Mouse (Mus musculus) adrenal gland, adult 8-10 months (tissue): Measurements from ENCODE around the gene Chd3. TPM values are rescaled to one million over a fixed set of nuclear protein-coding genes. Genes with fewer than 3 reads are reported as not detected.

Experiments used
- DNase-seq: peaks from one replicate; pipeline ENCODE4 v3.0.0; 2022
- total RNA-seq, 4 experiments: library from RNA; stranded (reverse); gene quantifications; 2 replicates each; pipeline ENCODE4 v1.2.4; 2022

The Chd3 gene
- total RNA-seq, 4 experiments from 2014 or later = 89.8 to 169 (median 115) TPM

DNA sequence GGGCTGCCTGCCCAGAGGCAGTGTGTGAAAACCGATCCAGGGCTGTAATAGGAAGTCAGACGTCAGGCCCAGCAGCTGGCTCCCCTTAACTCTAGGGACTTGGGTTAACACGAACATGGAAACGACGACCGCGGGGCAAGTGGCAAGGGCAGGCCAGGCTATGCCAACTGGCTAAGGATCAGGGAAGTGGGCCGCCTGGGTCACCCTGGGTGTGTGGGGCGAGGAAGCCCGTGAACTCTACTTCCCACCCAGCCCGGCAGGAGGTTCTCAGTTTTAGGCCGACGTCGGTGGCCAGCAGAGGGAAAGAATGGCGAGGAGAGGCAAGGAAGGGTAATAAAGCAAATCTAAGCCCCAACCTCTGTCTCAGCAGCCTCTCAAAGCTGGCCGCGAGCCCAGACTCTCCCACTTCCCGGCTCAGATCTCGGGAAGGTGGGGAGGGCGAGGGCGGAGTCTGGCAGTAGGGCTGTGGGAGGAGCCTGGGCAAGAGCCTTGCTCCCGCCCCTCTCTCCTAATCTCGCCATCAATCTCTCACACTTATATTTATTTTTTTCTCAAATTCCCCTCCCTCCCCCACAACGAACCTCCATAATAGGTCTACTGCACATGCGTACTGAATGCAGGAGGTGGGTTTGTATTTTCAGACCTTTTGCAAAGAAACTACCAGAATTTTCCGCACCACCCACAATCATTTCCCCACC lies 2.9 kb downstream of the Chd3 start:
- peak; percentile 94 for DNase-seq

DNA sequence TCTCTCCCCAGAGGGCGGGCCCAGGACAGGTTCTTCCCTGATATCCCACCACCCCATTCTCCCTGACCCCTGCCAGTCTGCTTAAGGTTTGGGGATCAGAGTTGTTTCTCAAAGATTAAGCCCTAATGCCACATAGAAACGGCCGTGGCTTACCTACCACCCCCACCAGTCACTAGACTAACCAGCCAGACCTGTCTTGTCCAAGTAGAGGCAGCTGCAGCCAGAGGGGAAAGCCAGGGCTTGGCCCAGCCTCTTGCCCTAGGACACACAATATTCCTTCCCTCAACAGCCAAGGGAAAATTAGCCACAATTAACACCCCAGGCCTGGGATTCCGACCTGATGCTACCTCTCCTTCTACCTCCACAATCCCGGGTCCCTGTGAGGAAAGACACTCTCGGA lies 3.5 kb downstream of the Chd3 start:
- DNase-seq = no peak

DNA sequence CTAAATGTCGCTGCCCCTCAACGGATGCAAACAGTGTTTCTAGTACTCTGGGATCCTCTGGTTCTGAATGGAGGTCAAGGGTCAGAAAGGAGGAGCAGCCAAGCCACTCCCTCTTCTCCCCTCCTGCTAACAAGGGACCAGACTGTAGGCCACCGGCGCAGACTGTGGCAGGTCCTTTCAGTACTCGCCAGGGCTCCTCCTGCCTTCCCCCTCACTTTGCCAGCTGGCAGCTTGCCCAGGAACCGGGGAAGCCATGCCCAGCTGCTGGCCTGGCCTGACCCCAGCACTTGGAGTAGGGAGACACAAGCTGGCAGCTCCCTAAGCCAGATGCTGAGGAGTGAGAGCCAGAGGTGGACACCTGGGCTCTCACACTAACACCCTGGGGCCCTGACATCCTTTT lies 4.3 kb downstream of the Chd3 start:
- peak; percentile 94 for DNase-seq

DNA sequence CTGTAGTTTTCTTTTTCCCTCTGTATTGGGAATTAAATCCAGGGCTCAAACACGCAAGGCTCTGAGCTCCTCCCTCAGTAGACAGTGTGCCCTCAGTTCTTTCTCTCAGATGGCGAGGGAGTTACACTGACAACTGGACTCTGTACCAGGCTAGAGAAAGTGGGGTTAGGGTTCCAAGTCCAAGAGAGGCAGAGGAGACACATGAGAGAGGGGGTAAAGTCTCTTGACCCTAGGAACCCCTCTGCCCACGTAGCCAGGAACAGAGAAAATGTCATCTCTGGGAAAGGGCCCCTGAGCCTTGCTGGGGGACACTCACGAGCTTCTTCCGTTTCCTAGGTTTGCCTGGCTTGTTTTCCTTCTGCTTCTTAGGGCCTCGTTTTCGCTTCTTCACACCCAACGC lies 4.8 kb downstream of the Chd3 start:
- DNase-seq = no peak

DNA sequence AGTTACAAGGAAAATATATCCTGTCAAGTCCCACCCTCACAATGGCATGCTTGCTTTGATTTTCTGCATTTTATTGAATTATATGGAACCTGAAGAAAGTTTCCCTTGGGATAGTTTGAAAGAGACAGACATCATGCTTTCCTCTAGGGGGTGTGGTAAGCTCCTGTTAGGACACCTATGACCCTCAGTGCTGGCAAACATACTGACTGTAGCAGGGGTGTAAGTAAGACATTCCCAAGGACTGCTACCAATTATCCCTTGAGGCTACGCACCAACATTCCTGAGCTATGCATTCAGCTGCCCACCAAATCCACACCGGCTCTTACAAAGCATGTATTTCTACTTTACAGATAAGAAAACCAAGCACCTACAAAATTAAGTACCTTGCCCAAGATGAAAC lies 6.7 kb downstream of the Chd3 start:
- DNase-seq = no peak

DNA sequence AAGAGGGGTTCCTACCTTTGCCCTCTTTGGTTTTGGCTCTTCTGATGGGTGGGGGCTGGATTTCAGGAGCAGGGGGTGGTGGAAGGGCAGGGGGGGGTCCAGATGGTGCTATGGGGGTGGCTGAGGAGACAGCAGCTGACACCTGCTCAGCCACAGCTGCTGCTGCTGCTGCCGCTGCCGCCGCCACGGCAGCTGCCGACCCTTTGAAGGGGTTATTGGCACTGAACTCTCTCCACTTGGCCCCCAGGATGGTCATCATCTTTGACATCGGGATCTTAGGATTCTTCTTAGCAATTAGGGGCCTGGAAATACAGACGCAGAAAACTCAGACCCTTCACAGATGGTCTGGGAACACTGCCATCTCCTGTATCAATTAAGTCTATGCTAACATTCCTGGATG lies 7.2 kb downstream of the Chd3 start:
- DNase-seq = no peak

DNA sequence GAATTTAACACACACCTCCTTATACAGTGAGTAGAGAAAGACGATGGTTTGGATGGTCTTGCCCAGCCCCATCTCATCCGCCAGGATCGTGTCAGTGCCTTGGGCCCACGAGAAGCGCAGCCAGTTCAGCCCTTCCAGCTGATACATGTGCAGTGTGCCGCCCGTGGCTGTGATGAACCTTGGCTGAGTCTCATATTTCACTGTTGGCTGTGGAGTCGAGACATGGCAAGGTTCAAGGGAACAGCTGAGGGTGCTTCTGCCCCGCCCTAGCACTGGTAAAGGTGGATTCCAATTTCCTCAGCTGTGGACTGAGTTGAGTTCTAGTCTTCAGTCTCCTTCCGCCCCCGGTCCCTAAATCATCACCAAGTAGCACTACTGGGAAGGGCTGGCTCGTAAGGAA lies 11.5 kb downstream of the Chd3 start:
- DNase-seq = no peak

DNA sequence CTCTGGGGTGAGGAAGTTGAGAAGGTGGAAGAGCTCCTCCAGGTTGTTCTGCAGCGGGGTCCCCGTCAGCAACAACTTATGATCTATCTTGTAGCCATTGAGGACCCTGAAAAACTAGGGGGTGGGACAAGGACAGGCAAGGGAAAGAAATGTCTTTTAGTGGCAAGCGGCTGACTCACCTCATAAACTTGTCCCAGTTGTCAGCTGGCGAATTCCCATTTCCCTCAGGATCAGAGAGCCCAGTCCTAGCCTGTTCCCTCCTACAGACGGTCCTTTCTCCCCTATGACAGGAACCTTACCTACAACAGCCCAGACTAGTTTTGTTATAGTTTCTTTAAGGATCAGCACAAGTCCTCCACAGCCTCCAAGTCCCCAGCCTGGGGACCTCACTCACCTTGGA lies 12.7 kb downstream of the Chd3 start:
- no peak for DNase-seq

DNA sequence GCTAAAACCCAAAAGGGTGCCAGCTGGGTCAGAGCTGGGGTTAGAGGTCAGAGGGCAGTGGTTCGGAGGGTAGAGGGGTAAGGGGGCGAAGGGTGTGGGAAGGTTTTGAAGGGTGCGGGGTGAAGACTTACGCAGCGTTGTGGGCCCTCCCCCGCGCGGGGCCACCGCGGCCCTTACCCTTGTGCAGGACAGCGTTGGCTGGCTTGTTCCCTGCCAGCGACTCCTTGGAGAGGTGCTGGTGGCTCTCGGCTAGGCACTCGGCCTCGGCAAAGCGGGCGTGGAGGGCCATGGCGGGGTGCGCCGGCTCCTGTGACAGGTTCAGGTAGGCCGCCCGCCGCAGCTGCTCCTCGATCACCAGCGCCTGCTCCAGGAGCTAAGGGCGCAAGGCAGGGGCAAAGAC lies 22.8 kb downstream of the Chd3 start:
- no peak for DNase-seq

DNA sequence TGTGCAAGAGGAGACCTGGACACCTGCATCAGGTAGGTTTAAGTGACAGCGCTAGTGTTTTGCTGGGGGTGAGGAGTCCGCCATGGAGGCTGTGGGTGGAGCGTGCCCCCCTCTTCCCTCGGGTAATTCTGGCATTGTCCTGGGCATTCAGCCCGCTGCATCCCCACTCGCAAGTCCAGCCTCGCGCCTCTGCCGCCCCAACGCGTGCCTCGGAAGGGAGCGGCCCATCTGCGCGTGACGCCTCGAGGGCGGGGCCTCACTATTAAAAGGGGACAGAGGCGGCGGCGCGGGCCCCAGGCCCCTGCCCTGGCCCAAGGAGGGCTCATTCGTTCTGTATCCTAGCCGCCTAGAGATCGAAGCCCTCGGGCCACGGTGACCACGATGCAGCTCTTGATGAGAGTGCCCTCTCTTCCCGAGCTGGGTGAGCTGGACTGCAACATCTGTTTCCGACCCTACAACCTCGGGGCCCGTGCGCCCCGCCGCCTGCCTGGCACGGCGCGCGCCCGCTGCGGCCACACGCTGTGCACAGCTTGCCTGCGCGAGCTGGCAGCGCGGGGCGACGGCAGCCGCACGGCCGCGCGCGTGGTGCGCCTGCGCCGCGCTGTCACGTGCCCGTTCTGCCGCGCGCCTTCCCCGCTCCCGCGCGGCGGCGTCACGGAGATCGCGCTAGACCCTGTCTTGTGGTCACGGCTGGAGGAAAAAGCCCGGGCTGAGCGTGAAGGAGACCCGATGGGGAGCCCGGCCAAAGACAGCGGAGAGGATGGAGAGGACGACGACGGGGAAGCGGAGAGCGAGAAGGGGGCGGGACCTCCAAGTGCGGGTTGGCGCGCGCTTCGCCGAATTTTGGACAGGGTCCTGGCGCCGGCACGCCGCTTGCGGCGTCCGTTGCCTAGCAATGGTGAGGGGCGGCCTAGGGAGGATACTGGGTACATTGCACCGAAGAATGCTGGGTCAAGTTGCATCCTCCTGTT lies 28.8 kb downstream of the Chd3 start, which contains the start of gene Rnf227:
Gene Rnf227 (plus strand): TSS at position 301 of the 971 bp plus-strand sequence.
- no peak for DNase-seq

DNA sequence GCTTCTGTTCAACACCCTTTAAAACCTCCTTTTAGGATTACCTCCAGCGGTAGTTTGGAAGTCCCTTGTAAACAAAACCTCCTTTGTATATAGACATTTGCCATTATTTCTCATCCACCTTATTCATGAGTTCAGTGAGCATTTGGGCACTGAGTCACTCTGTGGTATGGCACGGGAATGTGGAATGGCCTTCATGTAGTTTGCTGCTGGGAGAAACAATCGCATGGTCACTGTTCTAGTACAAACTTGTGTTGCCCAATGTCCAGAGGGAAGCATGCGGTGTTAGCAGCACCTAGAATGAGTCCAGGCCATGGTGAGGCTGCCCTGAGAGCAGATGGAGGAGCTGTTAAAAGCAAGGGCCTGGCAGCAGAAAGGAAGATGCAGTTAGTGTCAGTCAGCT lies 34.4 kb downstream of the Chd3 start:
- no peak for DNase-seq

DNA sequence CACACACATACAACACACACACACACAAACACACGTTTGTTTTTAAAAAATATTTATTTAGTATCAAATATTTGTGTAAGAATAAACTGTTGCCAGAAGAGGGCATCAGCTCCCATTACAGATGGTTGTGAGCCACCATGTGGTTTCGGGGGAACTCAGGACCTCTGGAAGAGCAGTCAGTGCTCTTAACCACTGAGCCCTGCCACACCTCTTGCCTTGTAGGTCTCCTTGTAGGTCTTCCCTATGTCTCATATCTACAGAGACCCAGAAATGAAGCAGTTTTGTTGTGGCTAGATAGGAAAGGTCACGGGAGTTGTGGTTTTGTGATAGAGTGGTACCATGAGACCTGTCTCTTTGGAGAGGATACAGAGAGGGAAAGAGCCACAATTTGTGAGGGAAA lies 35.3 kb downstream of the Chd3 start:
- no peak for DNase-seq

DNA sequence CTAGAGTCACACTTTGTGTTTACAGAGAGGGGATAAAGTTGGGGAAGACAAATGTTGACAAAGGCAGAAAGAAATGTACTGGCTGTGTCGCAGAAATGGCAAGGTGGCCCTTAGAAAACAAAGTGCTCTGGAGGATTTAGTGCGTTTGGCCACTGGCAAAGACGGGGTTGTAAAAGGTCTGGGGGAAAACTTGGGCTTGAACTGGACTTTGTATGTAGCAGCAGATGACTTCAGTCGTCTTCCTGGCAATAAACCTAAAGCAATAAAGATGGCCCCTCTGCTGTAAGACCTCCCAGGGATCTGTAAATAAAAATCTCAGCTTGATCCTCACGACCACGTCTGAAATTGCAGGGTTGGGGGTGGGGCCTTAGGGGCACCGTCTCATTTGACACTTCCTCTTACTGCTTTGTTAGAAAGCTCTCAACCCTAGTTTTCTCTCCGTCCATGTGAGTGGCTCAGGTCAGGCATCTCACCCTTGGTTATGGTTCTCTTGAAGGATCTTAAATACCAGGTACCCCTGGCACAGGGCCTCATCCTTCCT lies 36.4 kb downstream of the Chd3 start:
- DNase-seq = no peak

DNA sequence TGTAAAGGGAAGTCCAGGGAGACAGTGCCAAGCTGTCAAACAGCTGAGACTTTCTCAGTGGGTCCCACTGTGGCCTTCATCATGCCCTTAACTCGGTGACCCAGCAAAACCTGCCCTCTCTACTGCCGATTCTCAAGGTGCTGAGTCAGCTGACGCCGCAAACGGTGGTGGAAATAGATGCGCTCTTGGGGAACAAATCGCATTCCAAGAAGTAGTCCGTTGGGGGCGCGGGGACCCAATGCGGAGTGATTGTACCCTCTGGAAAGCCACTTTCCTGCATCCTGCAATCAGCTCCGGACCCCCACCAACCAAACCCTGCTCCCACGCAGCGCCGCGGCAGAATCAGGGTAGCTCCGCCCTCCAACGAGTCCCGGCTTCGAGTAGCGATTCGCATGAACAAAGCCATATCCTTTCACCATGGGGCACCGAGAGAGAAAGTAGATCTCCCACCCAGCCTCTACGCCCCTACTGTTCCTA lies 37.2 kb downstream of the Chd3 start:
- peak; percentile 67 for DNase-seq

DNA sequence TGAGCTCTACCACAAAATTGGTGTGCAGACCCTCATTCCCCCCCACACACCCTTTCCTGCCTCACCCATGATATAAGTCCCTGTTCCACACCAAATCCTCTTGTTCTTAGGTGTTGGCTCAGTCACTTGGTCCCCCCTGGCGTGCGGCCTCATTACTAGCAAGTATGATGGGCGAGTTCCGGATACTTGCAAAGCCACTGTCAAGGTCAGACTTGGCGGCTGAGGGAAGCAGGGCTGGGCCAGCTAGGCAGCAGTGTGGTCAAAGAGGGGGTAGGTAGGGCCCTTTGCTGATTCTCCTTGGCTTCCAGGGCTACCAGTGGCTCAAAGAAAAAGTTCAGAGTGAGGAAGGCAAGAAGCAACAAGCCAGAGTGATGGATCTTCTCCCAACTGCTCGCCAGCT lies 38.1 kb downstream of the Chd3 start:
- DNase-seq = no peak

DNA sequence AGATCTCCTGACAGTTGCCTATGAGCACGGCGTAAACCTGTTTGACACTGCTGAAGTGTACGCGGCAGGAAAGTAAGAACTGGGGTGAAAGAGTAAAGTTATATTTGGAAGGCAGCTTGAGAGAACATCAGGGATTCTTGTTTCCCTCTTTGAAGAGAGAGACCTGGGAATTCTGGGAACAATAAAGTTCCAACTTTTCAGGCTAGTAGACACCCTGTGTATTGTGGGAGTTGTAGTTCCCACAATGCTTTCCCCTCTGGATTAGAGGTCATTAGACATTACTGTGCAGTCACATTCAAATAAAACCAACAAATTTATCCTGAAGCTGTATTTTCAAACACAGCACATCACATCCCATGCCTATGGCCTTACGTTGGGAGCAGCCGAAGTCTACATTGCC lies 40.7 kb downstream of the Chd3 start:
- DNase-seq = no peak

DNA sequence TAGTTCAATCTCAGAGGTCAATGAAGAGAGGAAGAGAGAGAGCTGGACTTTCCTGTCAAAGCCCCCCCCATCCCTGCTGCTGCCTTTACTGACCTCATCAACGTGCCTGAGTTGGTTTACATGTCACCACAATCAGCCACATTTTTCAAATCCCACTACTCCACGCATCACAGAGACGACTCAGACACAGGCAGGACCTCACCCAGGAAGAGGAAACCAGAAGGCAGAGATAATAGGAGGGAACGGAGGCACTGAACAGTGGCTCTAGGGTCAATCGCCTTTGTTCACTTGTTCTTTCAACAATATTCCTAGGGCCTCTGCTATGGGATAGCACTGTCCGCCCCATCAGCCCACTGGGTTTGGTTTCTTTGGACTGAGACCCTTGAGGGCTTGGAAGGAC lies 41.6 kb downstream of the Chd3 start:
- DNase-seq = no peak

DNA sequence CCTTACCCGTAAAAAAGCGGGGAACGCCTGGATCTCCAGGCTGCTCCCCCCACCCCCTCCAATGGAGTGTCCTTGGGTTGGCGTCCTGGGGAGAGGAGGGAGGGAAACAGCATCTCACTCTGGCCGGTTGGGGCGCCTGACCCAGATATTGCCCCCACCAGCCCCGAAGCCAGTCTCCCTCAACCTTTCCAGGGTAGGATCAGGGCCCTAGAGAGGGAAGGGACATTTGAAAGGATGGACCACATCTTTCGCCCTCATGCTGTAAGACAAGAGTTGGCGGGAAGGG lies 42.1 kb downstream of the Chd3 start:
- DNase-seq = no peak

DNA sequence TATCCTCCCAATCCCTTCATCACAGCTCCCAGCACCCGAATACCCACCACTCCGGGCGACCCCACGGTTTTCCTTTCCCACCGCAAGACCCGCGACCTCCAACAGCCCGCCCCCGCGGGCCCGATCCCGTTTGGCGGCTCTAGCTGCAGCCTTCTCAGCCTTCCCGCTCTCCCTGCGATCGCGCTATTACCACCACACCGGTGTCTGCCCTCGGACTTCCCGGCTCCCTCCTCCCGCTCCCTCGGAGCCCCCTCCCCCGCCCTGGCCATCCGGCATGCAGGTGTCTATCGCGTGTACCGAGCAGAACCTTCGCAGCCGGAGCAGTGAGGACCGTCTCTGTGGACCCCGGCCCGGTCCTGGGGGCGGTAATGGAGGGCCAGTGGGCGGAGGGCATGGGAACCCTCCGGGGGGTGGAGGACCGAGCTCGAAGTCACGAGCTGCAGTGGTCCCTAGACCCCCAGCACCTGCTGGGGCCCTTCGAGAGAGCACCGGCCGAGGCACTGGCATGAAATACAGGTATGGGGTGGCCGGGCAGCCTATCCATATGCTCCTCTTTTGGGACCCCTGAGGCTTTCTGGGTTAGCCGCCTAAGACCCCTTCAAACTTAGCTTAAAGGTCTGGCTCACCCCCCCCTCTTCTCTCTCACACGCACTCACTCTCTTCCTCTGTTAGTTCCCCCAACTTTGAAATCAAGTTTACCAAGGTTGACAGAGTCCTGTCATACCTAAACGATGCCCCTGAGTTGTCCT lies 42.6 kb downstream of the Chd3 start:
- no peak for DNase-seq

DNA sequence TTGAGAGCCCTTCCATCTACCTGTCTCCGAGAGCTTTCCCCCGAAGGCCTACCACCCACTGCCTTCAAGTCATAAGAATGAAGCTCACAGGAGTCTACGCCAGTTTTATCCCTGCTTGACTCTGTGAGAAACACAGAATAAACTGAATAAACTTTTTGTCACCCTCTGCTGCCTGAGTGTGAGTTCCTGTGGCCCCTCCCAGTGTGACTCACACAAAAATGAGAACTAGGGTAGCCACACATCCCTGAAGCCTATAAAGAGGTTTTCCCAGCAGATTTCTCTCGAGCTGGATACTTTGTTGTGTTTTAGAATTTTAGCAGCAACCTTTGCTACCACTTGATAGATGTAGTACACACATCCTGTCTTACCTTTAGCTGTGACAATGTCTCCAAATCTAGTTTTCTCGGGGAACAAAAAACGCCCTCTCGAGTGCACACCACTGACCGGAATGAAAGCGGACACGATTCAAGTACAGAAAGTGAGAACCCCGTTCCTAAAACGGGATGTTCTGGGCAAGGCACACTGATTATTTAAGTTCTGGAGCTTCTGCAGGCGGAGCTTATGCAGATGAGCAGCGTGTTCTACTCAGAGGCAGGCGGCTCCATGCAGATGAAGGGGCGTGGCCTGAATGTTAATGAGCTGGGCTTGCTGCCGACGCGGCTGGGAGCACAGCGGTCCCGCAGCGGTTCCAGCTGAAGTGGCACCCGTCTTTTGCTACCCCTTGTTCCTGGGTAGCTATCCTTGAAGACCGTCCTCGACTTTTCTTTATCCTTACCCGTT lies 43.4 kb downstream of the Chd3 start, which contains the start of gene Kcnab3:
Gene Kcnab3 (plus strand): TSS at position 631 of the 780 bp plus-strand sequence.
- DNase-seq = peak; percentile 83

DNA sequence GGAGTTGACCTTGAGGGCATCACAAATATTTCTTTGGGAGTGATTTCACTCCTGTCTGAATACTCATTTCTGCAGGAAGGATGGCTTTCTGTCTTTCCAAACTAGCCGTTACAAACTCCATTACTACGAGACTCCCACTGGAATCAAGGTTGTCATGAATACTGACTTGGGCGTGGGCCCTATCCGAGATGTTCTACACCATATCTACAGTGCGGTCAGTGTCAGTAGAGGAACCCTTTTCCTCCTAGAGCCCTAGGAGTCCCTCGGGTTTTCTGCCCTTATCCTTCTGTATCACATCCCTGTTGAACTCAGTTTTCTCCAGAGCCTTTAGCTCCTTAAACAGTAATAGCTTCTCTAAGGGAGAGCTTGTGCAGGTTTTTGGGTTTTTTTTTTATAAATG lies 44.5 kb downstream of the Chd3 start:
- no peak for DNase-seq

DNA sequence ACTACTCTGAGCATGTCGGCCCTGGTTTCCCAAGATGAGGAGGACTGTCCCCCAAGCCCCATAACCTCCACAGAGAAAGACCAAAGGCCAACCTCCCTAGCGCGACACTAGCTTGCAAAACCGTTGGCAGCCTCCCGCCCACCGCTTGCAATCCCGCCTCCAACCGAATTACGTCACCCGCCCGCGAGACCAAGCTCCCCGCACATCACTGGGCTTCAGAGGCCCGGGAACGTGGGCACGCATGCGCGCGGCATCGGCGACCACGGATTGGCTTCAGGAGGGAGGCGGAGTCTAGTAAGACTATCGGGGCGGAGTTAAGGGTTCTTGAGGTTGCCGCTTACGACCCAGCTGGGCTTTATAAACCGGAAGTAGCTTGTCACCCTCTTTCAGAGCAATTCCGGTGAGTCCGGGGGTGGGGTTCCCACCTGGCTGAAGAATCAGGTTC lies 45.5 kb downstream of the Chd3 start, which contains the start of the genes Cntrob and Trappc1:
Gene Cntrob (minus strand): TSS at position 109 of the 445 bp plus-strand sequence.
Gene Trappc1 (plus strand): TSS at position 314 of the 445 bp plus-strand sequence.
- DNase-seq = peak; percentile 100
